Mouse (Mus musculus) left cerebral cortex, adult 2 months (tissue): Measurements from ENCODE around the gene Slc30a1. TPM values are rescaled to one million over a fixed set of nuclear protein-coding genes. Genes with fewer than 3 reads are reported as not detected.
A peak's percentile ranks its signal among the peaks of the same experiment; 100 is the strongest.

Experiments
- DNase-seq, 2 experiments: peaks; one replicate each; pipeline ENCODE4 v3.0.0; 2021 to 2022; ENCODE audit warnings: low spot score in 2 of 2, mixed read lengths in 1 of 2; ENCODE audit errors: extremely low spot score in 1 of 2
- H3K27ac ChIP-seq: fragments of 200-600 bp; 2 replicates; pipeline ENCODE4 v1.8.1; 2022
- H3K4me3 ChIP-seq: fragments of 200-600 bp; 2 replicates; pipeline ENCODE4 v1.8.1; 2022
- CTCF ChIP-seq: fragments of 200-600 bp; IDR thresholded peaks from 2 replicates; pipeline ENCODE4 v1.8.1; 2022; ENCODE audit warnings: antibody characterized with exemption, mild to moderate bottlenecking, moderate library complexity
- intact Hi-C: fragments of 180-260 bp; cut with DNase I; formaldehyde crosslinking; loops from one replicate; pipeline ENCODE4 v1.15.1; 2025
- total RNA-seq, 2 experiments: library from RNA; stranded (reverse); gene quantifications; 2 replicates each; pipeline ENCODE4 v1.2.3; 2021

Gene Slc30a1
- total RNA-seq, 2 experiments from 2014 or later: 33.3 to 36.3 TPM

DNA sequence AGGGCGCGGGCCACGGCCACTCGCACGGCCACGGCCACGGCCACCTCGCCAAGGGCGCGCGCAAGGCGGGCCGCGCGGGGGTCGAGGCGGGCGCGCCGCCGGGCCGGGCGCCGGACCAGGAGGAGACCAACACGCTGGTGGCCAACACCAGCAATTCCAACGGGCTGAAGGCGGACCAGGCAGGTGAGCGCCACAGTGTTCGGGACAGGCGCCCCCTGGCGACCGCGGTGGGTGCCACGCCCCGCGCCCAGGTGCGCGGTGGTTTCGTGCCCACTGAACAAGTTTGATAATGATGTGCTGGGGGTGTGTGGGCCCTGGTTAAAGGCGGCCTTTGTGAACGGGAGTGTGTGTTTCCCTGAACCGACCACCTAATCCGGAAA lies 854 bp downstream of the Slc30a1 start:
- intact Hi-C loops: loop anchor here (1.0 to 10.0 kb wide), 4 partner anchors 45 to 333 kb away; partner anchors contain the start of genes Dtl, Ints7 and Lpgat1
- TF ChIP-seq CTCF: peak; percentile 90
- Histone ChIP-seq H3K27ac (peak overlapping the region; percentile 96), H3K4me3 (peak overlapping the region; percentile 96)
- DNase-seq: peak; percentile 83 to 87

DNA sequence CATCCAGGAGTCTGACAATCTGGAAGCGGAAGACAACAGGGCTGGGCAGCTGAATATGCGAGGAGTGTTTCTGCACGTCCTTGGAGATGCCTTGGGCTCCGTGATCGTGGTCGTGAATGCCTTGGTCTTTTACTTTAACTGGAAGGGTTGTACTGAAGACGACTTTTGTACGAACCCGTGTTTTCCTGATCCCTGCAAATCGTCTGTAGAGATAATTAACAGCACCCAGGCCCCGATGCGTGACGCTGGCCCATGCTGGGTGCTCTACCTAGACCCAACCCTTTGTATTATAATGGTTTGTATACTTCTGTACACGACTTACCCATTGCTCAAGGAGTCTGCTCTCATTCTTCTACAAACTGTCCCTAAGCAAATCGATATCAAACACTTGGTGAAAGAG lies 2.3 kb downstream of the Slc30a1 start:
- Histone ChIP-seq H3K4me3 (peak overlapping the region; percentile 96), H3K27ac (no peak overlapping the region)
- no peak for DNase-seq
- intact Hi-C loops: loop anchor here (2.0 to 10.0 kb wide), 4 partner anchors 43 to 334 kb away; partner anchors contain the start of genes Dtl, Ints7 and Lpgat1
- no peak for TF ChIP-seq CTCF

DNA sequence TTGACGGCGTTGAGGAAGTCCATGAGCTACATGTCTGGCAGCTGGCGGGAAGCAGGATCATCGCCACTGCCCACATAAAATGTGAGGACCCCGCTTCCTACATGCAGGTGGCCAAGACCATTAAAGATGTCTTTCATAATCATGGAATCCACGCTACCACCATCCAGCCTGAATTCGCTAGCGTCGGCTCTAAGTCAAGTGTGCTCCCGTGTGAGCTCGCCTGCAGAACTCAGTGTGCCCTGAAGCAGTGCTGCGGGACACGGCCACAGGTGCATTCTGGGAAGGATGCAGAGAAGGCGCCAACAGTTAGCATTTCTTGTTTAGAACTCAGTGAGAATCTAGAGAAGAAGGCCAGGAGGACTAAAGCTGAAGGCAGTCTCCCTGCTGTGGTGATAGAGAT lies 2.7 kb downstream of the Slc30a1 start:
- DNase-seq: no peak
- no peak for TF ChIP-seq CTCF
- Histone ChIP-seq H3K4me3 (peak overlapping the region; percentile 96), H3K27ac (no peak overlapping the region)
- intact Hi-C loops: loop anchor here (2.0 to 10.0 kb wide), 4 partner anchors 43 to 335 kb away; partner anchors contain the start of genes Dtl, Ints7 and Lpgat1

DNA sequence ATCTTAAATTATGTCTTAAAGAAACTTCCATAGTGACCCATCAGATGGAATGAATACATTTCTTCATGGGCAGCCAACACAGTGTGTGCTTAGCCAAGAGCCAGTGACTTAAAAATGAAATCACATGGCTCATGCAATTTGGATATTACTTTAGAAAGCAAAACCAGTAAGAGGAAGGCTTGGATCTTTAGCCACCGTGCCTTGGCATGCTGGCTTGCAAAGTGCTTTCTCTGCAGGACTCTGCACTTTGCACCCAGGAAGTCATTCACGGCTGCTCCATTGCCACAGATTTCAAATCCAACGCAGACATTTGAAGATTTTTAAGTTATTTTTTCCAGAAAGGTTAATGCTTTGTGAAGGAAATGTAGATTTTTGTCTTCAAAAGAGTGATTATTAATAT lies 4.1 kb downstream of the Slc30a1 start:
- no peak for TF ChIP-seq CTCF
- intact Hi-C loops: no loop called here
- Histone ChIP-seq H3K27ac (no peak overlapping the region), H3K4me3 (peak overlapping the region; percentile 32)
- no peak for DNase-seq

DNA sequence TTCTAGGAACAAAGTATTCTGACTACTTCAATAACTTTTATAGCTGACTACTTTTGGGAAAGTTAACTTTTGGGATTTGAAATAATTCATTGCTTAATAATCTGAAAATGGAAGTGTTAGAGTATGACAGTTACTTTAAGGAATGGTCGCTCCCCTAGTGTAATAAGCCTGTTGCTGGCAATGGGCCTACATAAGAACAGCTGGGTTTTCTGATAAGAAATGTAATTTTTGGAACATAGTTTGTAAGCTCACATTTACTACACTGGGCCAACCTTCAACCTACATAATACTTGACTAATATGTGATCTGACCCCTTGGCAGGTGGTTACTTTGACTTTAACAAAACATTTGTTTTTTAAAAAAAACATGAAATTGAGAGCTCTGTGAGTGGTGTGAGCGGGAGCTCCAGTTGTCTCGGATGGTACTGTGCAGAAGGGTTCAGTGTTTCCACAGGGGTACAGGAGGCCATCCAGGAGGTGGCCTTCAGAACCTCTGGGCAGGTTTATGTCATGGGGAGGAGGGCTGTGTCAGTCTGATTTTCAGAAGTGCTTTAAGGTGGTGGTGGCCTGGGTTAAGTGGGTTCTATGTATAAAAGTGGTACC lies 4.6 kb downstream of the Slc30a1 start:
- intact Hi-C loops: no loop called here
- peak overlapping the region; percentile 32 for H3K4me3 ChIP-seq
- DNase-seq: no peak
- H3K27ac ChIP-seq: no peak overlapping the region
- TF ChIP-seq CTCF: no peak

DNA sequence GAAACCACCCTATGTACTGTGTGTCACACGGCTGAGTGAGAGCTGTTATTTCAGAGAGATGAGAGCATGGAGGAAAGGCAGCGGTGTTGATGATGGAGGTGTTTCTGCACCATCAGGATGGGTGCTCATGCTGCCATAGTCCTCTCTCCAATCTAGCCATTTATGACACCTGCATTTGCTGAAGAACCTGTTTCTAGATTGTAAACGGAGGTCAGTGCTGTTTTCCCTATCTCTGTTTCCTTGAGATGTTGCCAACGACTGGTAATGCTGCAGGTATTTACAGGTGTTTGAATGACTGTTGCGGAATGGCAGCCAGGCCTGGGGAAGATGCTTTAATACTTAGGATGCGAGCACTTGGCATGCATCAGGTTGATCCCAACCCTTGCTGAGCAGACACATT lies 8.1 kb downstream of the Slc30a1 start:
- no peak overlapping the region for H3K4me3 ChIP-seq
- H3K27ac ChIP-seq: no peak overlapping the region
- intact Hi-C loops: no loop called here
- DNase-seq: no peak
- TF ChIP-seq CTCF: no peak

DNA sequence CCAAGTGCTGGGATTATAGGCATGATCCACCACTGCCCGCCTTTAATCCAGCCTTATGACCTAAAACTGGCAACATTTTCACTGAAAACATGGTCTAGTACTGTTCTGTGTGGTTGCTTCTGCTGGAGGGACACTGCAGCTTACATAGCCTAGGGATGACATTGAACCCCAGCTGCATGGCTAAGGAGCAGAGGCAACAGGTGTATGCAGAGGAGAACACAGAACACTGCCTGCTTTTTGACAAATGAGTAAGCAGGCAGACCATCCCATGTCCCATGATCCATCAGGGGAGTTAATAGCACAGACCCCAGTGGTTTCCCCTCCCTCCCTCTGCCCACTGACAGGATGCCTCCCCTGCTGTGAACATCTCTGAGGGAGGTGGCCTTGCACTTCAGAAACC lies 9.0 kb downstream of the Slc30a1 start:
- intact Hi-C loops: no loop called here
- Histone ChIP-seq H3K27ac (no peak overlapping the region), H3K4me3 (no peak overlapping the region)
- DNase-seq: no peak
- TF ChIP-seq CTCF: no peak

DNA sequence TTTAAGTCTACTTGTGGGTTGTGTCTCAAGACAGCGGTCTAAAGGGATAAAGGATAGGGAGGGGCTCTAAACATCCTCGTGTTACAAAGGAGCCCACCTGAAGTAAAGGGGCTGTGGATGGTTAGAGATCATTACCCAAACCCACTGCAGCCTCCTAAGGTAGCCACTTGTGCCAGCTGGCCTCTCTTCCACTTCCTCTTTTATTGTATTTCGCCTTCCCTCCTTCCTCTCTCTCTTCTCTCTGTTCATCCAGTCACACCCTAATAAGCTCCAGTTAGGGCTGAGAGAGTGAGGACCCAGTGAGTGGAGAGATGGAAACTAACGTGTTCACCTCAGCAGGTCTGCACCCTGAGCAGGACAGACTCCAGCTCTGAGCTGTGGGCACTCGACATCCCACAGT lies 10.3 kb downstream of the Slc30a1 start:
- TF ChIP-seq CTCF: no peak
- intact Hi-C loops: no loop called here
- Histone ChIP-seq H3K27ac (no peak overlapping the region), H3K4me3 (no peak overlapping the region)
- no peak for DNase-seq

DNA sequence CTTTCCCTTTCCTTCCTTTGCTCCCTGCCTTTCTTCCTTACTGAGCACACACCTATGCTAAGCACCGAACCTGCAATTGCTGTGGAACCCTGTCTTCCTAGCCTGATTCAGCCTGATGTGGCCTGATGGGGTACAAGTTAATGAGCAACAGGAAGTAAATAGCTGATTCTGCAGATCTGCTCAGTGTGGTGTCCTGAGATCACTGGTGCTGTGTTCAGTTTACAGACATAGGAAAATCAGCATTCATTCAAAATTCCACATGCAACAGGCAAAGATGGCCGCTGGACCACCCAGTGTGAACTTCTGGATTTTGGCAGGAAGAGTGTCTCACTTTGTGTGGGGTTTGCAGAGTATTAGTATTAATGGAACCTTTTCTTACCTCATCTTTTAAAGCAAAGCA lies 12.8 kb downstream of the Slc30a1 start:
- DNase-seq: no peak
- TF ChIP-seq CTCF: no peak
- Histone ChIP-seq H3K27ac (no peak overlapping the region), H3K4me3 (no peak overlapping the region)
- intact Hi-C loops: no loop called here

DNA sequence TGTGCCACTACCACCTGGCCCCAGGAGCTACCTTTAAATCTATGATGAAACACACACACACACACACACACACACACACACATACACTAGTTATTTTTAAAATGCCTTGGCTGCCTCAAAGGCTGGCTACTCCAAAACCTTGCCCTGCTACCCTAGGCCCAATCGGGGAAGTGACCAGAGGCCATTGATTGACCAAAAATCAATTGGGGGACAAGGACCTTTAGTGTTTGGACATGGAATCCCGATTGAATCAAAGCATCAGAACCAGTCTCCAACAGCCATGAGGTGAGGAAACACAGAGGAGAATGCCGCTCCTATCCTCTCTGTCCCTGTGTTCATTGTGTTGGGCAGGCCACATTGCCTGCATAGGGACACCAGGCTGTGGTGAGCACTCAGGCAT lies 15.1 kb downstream of the Slc30a1 start:
- no peak for TF ChIP-seq CTCF
- Histone ChIP-seq H3K4me3 (no peak overlapping the region), H3K27ac (no peak overlapping the region)
- intact Hi-C loops: no loop called here
- no peak for DNase-seq

DNA sequence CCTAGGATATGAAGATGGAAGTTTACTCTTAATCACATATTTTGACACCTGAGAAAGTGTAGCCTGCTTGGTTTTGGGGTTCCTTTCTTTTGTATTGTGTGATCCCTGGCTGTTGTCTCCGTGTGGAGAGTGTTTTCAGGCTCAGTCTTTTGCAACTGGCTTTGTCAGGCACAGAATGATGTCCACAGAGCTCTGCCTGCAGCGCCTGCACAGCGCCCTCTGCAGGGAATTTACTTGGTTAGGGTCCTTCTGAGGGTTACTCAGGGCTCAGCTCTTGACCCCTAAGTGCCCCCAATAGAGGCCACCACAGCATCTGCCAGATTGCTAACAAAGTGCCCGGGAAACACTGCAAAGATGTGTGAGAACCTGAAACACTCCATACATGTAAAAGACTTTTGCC lies 18.9 kb downstream of the Slc30a1 start:
- intact Hi-C loops: no loop called here
- H3K4me3 ChIP-seq: no peak overlapping the region

DNA sequence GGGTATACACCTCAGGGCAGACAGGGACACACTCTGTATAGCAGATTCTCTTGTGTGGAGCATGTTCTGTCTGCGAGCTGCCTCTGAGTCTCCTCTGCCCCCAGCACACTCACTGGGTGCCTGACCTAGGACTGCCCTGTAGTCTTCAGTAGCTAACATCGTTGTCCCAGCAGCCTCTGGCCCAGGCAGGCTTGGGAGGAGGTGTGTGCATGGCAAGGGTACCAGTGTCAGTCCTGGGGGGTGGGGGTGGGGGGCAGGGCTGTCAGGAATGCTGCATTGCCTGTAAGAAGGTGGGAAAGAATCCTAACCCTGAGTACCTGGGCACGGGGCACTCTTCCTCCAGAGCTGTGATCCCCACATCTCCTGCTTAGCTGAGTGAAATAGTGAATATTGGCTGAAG lies 20.1 kb downstream of the Slc30a1 start:
- Histone ChIP-seq H3K4me3 (no peak overlapping the region), H3K27ac (no peak overlapping the region)
- intact Hi-C loops: no loop called here
- DNase-seq: no peak
- no peak for TF ChIP-seq CTCF

More for the DNA sequence above, 18.9 kb downstream of the Slc30a1 start:
- TF ChIP-seq CTCF: no peak; the same call in 1 of the 2 replicates
- DNase-seq: no peak
- H3K27ac ChIP-seq: no peak overlapping the region

DNA sequence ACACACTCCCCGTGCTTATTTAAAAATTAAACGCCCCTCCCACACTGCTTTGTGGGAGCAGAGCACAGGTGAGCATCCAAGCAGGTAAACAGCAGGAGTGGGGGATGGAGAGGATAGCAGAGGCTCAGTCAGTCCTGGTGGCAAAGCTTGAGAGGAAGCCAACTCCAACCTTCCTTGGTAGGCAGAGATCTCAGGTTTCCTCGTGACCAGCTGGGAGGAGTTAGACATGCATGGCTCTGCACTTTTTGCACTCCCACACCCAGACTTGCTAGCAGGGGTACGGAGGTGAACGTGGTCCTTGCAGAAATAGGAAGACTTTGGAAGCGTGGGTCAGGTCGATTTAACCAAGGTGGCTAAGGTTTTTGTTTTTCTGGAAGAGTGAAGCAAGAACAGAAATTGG lies 21.8 kb downstream of the Slc30a1 start:
- TF ChIP-seq CTCF: no peak
- Histone ChIP-seq H3K4me3 (no peak overlapping the region), H3K27ac (no peak overlapping the region)
- DNase-seq: no peak
- intact Hi-C loops: no loop called here
